Comparison of ENCODE assay signal across 13 mouse cellular contexts in genomic region chr19:38944590-38945307, GRCm38 (mm10).
"Had no signal": no experiment of that assay in that cellular context is flagged by ENCODE, and none has a peak within 500 bp of the region (broad histone marks: within the 10 kb centered on the region; RNA-seq: fewer than 3 reads in every experiment).

No protein-coding gene starts in this region.

- H3K9ac ChIP-seq: kidney, embryonic 15.5 days; limb, embryonic 15.5 days; liver, embryonic 12.5 days; lung, embryonic 14.5 days; midbrain, embryonic 15.5 days; neural tube, embryonic 13.5 days had no signal

- H3K27ac ChIP-seq: kidney, embryonic 15.5 days; limb, embryonic 15.5 days; liver, embryonic 12.5 days; macrophage; midbrain, embryonic 15.5 days; neural tube, embryonic 13.5 days had no signal

- H3K36me3 ChIP-seq: midbrain, embryonic 15.5 days had no signal

- DNase-seq: kidney, postnatal 14 days; lung, embryonic 14.5 days; lung, postnatal 14 days; retina, postnatal 1 day; right cerebral cortex, postnatal 4 days; thymus, postnatal 4 days had no signal

- H3K27me3 ChIP-seq: kidney, embryonic 15.5 days; limb, embryonic 15.5 days; liver, embryonic 12.5 days; megakaryocyte, embryonic 14.5 days; midbrain, embryonic 15.5 days; neural tube, embryonic 13.5 days had no signal

- H3K9me3 ChIP-seq: kidney, embryonic 15.5 days; limb, embryonic 15.5 days; liver, embryonic 12.5 days; megakaryocyte, embryonic 14.5 days; midbrain, embryonic 15.5 days; neural tube, embryonic 13.5 days had no signal

- H3K4me1 ChIP-seq: kidney, embryonic 15.5 days; limb, embryonic 15.5 days; liver, embryonic 12.5 days; midbrain, embryonic 15.5 days; neural tube, embryonic 13.5 days had no signal

- H3K4me3 ChIP-seq: kidney, embryonic 15.5 days; limb, embryonic 15.5 days; liver, embryonic 12.5 days; megakaryocyte, embryonic 14.5 days; midbrain, embryonic 15.5 days; neural tube, embryonic 13.5 days had no signal
